Mouse (Mus musculus) regulatory T cell (primary cell): ENCODE measurements around the gene Rpl3l.
"Not testable (repeated sequence)": the region's sequence is repeated elsewhere in the genome, so short reads cannot be mapped to it uniquely, and the experiment has no call there.

Experiments used
- in situ Hi-C: fragments of 300-600 bp; cut with MboI, MseI; formaldehyde crosslinking; loops from one replicate; pipeline ENCODE4 v1.15.1; 2025; ENCODE audit warnings: high pct_unique_total_duplicates

The Rpl3l gene

DNA sequence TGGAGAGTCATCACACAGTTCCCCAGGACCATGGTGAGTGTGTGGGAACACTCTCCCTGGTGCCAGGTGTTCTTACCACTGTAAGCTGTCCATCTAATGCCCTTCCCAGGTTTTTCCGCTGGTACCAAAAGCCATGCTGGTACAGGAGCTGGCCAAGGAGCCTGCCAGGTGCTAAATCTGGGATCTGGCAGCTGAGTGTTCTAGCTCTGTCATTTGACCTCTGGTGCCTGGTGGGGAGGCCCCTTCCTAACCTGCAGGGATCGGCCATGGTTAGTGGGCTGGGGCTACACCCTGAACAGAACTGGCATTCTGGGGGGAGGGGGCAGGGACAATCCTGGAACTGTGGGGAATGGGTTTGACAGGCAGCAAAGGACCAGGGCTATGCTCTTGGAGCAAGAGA, at the start of gene Rpl3l:
TSS of gene Rpl3l (plus strand) at position 203 of the 400 bp plus-strand sequence.
- in situ Hi-C loops, result no loop called here

DNA sequence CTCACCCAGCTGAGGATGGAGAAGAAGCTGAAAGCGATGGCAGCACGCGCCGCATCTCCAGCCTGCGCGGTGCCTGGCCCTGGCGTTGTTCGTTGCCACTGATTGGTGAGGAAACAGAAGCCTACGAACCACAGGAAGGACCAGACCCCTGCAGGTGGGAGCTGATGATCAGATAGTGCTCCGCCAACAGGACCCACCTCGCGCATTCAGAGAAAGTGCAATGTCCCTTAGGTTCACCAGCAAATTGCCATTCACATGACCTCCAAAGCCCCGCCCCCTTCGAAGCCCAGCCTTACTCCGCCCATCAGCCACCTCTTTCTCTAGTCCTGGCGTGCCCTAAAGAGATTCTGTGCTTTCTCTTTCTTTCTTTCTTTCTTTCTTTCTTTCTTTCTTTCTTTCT, 41.1 kb upstream of the Rpl3l start:
- in situ Hi-C loops, result no loop called here

DNA sequence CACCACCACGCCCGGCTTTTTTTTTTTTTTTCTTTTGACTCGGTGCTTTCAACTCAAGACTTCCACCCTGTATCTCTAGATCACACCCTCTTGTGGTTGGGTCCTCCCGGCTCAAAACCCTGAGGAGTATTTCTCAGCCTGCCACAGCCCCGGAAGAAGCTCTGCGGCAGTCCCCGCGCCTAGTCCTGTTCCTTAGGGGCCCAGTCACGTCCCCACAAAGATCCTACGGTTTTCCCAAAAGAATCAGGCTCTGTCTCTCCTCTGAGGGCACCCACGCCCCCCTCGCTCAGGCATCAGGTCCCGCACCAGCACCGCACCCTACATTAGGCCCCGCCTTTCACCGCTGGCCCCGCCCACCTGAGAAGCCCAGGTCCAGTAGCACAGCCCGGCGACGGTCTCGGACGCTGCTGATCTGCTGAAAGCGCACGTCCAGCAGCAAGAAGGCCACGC, 40.4 kb upstream of the Rpl3l start:
- in situ Hi-C loops, result no loop called here

DNA sequence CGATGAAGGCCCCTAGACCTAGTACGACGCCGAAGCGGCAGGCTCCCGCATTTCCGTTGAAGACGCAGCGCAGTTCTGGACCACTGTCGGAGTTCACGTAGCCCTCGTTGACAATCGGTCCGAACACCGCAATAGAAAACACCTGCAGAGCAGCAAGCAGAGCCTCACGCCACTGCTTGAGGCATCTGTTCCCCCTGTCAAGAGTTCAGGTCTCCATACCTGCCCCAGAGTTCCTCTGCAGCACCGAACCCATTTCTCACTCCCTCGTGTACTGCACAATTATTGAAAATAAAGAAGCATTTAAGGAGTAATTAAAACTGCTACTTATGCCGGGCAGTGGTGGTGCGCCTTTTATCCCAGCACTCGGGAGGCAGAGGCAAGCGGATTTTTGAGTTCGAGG, 40.0 kb upstream of the Rpl3l start:
- in situ Hi-C loops, result no loop called here

DNA sequence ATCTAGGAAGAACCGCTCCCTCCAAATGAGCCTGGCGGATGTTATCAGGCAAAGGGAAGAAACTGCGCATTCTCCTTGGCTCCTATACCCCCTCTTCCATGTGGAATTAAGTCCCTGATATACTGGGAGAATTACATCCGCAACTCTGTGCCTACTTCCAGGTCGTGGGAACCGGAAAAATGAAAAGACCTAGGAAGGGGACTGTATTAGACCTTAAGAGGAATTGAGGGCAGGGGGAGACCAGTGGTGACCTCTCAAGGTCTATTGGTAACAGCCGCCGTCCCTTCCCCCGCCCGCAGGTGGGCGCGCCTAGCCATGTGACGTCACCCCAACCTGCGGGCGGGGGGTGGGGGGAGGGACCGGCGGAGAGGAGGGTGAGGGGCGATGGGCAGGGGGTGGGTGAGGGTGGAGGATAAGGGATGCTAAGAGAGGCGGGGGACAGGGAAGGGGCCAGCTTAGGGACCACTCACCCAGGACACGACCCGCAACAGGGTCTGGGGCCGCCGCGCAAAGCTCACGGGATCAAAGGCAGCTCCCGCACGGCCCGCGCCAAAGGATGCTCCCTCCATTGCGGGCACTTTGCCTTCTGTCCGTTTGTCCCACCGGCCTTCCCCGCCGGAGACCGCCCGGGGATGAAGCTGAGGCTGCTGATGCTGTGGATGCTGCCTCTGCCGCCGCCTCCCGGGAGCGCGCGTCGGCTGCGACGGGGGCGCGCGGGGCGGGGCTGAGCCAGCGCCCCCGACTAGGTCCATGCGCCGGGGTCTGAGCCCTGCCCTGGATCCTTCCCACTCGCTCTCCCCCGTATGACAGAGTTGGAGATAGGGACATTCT, 38.2 kb upstream of the Rpl3l start, which contains the start of gene Syngr3:
TSS of gene Syngr3 (minus strand) at position 705 of the 831 bp plus-strand sequence.
- in situ Hi-C loops, result no loop called here

DNA sequence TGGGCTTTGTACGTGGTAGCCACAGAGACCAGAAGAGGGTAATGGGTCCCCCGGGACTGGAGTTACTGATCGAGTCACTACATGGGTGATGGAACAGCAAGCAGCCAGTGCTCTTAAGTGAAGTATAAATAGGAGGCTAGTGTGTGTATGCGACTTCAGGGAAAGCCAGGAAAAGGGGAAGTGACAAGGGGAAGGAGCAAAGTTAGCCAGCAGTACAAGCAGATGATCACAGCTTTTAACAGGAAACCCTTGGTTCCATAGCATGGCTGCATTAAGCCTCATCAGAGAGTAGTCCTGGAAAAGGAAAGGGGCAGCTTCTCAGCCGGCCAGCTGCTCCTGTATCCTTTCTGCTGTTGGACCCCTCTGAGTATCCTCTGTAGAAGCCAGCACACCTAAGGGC, 35.2 kb upstream of the Rpl3l start:
- in situ Hi-C loops, result no loop called here

DNA sequence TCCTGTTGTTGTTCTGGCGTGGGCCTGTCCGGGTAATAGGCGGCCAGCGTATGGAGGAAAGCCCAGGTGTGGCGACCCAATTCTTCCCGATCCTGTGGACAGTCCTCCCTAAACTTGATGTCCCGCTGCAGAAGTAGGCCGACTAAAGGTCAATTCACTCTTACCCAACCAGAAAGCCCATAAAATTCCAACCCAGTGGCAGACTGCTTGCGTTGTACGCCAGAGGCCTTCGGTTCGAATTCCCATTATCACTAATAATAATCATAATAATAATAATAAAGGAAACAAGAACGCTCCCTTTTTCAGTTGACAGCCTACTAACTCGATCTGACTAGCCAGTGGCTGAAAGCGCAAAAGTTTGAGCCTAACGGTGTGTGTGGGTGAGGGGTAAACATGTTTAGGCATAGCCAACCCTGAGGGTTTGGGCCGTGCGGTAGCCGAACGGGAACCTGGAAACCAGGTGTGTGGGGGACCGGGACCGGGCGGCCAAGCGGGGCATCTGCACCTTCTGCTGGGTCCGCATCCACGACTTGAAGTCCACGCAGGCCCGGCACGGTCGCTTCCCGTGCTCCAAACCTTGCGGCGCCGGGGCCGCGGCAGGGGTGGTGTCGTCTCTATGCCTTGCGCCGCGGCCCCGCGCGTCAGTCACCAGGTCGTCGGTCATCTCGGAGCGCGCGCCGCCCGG, 32.2 kb upstream of the Rpl3l start:
- in situ Hi-C loops, result no loop called here

DNA sequence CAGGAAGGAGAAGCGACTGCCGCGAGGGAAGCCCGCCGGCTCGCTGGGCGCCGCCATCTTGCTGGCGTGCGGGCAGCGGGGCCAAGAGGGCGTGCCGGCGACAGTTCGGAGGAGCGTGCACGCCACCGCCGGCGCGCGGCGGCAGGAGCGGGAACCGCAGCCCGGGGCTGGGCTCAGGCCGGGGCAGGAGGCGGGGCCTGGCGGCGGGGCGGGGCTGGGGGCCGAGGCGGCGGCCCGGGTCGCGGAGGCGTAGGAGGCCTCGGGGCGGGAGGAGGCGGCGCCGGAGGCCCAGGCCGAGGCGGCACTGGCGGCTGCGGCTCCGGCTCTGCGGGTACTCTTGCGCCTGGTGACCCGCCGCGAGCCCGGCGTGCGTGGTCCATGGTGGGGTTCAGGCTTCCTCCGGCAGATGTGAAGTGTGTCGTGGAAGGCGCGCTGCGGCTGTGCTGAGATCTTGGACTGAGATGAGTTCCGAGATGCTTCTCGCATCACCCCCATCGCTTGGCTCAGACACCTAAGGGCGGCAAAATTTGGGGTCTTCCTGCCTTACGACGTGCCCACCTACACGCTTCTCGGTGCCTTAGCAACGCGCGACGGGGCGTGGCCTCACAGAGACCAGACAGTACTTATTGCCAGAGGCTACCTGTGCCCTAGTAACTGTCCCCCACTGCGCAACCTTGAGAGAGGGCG, 31.5 kb upstream of the Rpl3l start, which contains the start of the genes Gfer and Noxo1:
TSS of gene Gfer (minus strand) at position 146 of the 687 bp plus-strand sequence.
TSS of gene Noxo1 (plus strand) at position 224 of the 687 bp plus-strand sequence.
- in situ Hi-C loops, result no loop called here

DNA sequence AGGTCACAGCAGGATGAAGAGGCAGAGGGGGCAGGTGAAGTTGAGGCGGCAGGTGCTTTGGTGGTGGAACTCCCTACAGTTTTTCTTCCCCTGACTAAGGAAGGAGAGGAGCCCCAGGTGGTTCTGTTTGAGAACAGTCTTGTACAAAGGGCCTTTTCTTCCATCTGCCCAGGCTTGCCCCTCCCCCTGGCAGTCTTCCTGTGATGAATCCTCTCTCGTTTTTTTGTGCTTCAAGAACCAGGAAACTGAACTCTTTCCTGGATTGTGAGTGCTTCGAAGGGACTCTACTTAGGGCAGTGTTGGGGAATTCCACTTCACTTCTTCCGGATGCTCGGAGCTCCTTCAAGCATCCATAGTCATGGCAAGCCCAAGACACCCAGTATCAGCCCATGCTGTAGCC, 29.6 kb upstream of the Rpl3l start:
- in situ Hi-C loops, result no loop called here

DNA sequence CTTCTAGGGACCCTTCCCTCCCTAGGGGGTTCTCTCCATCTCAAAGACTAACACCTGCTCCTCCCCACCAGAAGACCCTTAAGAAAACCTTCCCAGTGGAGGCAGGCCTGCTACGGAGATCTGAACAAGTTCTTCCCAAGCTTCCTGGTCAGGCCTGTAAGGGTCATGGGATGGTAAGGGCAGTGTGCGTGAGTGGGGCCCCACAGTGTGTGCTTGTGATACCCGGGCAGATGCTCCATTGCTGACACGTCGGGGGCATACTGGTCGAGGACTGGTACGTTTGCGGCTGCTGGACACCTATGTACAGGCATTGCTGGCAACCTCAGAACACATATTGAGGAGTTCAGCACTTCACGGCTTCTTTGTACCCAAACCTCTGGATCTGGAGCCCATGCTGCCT, 28.9 kb upstream of the Rpl3l start:
- in situ Hi-C loops, result no loop called here

DNA sequence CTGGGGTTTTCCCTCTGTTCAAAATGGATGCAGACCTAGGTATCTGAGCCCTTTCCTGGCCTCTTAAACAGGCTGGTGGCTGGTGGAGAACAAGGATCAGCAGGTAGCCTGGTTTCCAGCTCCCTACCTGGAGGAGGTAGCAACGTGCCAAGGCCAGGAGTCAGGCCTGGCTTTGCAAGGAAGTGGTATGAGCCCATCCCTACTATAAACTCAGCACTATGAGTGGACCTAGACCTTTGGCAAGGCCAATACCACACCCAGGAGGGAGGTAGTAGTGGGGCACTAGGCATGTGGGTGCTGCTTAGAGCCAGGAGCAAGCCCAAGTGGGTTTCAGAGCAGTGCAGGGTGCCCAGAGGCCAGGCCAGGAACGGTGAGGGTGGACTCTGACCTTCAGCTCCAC, 28.1 kb upstream of the Rpl3l start:
- in situ Hi-C loops, result no loop called here

DNA sequence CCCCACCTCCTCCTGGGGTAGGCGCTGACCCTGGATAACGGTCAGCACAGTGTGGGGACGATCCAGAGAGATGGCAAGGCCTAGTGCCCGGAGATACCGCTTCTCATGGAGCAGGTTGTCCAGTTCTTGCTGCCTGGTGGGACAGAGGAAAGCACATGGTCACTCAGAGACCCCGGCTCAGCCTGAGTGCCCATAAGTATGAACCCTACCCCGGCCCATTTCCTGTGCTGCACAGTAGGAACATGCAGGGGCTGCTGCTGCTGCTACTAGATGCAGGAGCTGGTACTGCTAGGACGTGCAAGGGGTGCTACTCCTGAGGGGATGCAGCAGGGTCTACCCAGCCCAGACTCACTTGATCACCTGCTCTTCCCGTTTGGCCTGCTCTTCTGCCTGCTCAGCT, 26.4 kb upstream of the Rpl3l start:
- in situ Hi-C loops, result no loop called here

DNA sequence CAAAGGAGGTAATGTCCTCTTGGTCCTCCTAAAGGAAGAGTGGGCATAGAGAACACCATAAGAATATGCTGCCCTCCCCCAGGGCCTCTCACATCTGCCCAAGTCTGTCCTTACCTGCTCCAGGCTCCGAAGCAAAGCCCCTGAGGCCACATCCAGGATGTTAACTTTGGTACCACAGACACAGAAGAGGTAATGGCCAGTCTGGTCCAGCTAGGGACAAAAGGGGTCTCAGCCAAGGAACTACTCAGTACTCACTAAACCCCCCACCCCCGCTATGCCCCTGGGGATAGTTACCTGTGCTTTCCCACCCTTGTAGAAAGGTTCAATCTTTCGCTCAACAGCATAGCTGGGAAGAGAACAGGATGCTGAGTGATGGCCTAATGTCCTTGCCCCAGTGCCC, 21.8 kb upstream of the Rpl3l start:
- in situ Hi-C loops, result no loop called here

DNA sequence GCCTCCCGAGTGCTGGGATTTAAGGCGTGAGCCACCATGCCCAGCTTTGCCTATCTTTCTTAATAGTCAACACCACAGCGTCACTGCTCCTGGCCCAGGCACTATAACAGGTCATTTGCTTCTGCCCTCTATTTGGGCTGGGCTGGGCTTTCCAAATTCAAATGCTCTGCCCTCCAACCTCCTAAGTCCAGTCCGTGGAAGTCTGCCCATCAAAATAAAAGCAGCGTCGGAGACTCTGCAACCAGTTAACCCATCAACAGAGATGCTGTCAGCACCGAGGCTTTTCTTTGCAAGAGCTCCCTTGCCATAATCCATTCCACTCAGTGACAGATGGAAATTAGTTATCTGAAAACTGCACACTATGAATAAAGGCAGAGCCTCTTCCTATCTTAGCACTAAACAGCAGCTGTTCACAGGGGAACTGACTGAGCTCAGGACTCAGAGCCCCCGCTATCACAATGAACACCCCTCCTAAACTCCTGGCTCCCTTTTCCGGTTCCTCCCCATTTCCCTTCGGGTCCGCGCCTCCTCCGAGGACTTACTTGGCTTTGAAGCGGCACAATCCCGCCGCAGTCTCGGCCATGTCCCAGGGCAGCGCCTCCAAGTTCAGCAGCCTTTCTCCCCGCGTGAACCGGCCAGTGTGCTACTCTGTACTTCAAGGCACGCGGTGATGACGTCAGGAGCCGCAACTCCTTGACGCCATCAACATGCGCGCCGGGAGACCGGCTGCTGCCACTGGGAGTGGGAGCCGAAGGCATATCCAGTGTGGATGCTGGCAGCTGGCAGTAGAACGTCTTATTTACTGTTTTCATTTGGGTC, 20.4 kb upstream of the Rpl3l start, which contains the start of gene Tbl3:
TSS of gene Tbl3 (minus strand) at position 679 of the 819 bp plus-strand sequence.
- in situ Hi-C loops, result no loop called here

DNA sequence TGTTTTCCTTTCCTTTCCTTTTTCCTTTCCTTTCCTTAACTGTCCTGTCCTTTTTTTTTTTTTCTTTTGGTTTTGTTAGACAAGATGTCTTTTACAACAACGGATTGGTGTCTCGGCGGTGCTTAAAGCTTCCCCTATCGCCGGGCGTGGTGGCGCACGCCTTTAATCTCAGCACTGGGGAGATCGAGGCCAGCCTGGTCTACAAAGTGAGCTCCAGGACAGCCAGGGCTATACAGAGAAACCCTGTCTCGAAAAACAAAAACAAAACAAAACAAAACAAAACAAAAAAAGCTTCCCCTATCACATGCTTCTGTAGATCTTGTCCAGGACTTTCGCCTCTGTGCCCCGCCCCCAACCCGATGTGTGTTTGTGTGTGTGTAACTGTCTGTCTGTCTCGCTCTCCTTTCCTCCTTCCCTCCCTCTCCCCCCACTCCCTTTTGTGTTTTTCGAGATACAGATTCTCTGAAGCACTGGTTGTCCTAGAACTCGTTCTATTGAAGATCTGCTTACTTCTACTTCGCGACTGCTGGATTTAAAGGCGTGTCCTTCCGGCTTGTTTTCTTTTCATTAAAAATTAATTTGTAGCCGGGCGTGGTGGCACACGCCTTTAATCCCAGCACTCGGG, 19.7 kb upstream of the Rpl3l start:
- in situ Hi-C loops, result no loop called here

DNA sequence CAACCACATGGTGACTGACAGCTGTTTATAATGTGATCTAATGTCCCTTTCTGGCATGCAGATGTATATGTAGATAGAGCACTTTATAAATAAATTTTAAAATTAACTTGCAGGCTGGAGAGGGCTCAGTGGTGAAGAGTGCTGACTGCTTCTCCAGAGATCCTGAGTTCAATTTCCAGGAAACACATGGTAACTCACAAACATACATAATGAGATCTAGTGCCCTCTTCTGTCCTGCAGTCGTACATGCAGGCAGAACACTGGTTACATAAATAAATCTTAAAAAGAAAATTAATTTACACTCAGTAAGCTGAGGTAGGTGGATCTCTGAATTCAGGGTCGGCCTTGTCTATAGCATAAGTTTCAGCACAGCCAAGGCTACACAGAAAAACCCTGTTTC, 19.0 kb upstream of the Rpl3l start:
- in situ Hi-C loops, result no loop called here

DNA sequence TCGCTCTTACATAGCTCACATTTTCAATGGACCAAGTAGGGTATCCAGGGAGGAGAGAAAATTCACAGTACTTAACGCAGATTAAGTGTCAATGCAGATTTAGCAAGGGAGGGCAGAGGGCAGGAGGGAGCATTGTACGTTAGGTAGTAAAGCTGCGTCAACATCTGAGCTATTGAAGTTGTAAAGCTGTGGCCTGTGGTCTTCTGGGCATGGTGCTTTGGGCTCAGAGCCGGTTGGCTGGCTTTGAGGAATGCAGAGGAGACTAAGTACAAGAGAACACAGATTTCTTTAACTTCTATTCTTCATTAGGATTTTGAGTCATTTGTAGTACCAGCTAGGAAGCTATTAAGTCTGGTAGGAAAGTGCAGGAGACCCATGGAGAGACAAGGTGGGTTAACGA, 12.1 kb upstream of the Rpl3l start:
- in situ Hi-C loops, result no loop called here

DNA sequence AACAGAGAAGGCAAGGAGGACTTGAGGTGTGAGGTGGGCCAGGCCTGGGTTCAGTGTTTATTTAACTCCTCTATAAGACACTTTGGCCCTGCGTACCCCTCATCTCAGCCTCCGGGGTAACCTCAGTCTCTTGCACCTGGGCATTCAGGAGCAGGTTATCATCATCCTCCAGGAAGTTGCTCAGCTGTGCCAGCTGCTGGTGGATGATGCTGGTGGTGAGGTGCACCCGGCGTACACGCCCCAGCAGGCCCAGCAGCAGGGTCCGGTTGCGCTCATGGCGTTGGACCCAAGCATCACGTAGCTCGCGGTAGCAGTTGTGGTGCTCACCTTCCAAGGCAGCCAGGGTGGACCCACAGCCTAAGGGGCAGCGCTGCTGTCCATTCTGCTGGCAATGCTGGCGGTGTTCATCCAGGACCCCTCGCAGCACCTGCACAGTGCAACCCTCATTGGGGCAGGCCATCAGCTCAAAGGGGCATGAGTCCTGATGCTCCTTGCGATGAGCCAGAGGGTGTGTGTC, 11.4 kb upstream of the Rpl3l start:
- in situ Hi-C loops, result no loop called here

DNA sequence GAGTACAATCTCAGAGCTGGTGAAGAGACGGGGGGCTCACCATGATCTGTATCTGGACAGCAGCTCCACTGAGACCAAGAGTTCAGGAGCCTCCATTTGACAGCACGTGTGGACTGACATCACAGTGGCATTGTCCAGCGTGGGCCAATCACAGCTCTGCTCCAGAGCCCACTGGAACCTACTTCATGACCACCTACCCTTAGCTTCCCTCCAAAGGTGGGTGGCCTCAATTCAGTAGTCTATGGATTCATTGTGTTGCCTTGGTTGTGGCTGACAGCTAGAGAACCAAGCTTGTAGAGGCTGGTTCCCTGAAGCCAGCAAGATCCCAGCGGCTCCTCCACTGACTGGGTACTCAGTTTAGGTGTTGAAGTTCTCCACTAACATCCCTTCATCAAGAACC, 9.7 kb upstream of the Rpl3l start, which contains the start of the genes Rnf151 and Rps2:
TSS of gene Rnf151 (minus strand) at position 121 of the 400 bp plus-strand sequence.
TSS of gene Rps2 (plus strand) at position 174 of the 400 bp plus-strand sequence.
- in situ Hi-C loops, result no loop called here

DNA sequence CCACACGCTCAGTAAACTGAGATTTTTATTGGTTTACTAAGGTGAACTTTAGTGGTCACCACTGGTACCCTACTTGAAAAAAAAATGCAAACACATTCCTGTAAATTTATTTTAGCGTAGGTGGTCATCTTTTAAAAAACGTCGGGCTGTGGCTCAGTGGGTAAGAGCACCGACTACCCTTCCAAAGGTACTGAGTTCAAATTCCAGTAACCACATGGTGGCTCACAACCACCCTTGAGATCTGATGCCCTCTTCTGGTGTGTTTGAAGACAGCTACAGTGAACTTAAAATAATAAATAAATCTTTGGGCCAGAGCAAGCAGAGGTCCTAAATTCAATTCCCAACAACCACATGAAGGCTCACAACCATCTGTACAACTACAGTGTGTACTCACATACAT, 8.7 kb upstream of the Rpl3l start:
- in situ Hi-C loops, result not testable (repeated sequence)
